Mouse (Mus musculus): ENCODE measurements around the gene Itga4. TPM values are rescaled to one million over a fixed set of nuclear protein-coding genes. Genes with fewer than 3 reads are reported as not detected.

Itga4 gene
- total and polyA plus RNA-seq, 3 experiments: 22.7 to 97.5 (median 48.9) TPM

DNA sequence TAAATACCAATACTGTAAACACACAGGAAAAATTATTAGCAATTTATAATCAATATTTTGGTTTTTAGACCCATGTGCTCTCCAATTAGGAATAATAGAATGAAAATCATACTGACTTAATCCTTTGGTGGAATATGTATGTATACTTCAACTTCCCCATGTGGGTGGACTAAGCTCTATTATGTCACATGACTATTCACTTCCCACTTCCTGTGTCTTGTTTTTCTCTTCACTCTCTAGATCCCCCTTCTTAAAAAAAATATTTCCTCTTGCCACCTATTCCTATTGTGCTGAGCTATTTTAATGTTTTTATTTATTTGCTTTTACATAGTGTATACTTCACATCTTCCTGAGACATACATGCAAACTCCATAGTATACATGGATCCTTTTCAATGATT is 47.2 kb downstream of the Itga4 start:
- no peak overlapping the region for H3K27ac ChIP-seq (ENCODE audit: control insufficient read depth, low read depth, low read length)
- TF ChIP-seq ZC3H11A (IDR thresholded peaks at IDR 0.05; ENCODE audit: low read depth, low read length) (no peak), NRF1 (IDR thresholded peaks at IDR 0.05; ENCODE audit: insufficient read depth, low read depth, low read length, poor library complexity, severe bottlenecking) (no peak), USF2 (IDR thresholded peaks at IDR 0.05; ENCODE audit: borderline replicate concordance in 1 of 2, insufficient read depth in 1 of 2, low read depth in 1 of 2, low read length in 2 of 2) (0 out of 4 replicates have a peak, but pooled peaks of 1 of the 2 experiments have one; percentile 13), RCOR1 (IDR thresholded peaks at IDR 0.05; ENCODE audit: low read depth, low read length) (no peak), ZKSCAN1 (IDR thresholded peaks at IDR 0.05; ENCODE audit: low read depth, low read length) (no peak), EP300 (IDR thresholded peaks at IDR 0.05; ENCODE audit: low read depth in 1 of 2, low read length in 2 of 2) (no peak), USF1 (IDR thresholded peaks at IDR 0.05; ENCODE audit: low read depth, low read length) (peak; percentile 72; the same call in 1 of the 2 replicates)
- peaks cover 0 to 51% of the 10 kb centered on the region in 2 experiments; a peak in 3 of 4 replicates for H3K36me3 ChIP-seq (ENCODE audit: control insufficient read depth in 1 of 2, insufficient read depth in 2 of 2, low read length in 2 of 2)
- H3K27me3 ChIP-seq (ENCODE audit: control insufficient read depth in 1 of 2, insufficient read depth in 2 of 2, low read length in 2 of 2): no peaks in the 10 kb centered on the region
- H3K4me1 ChIP-seq (ENCODE audit: control insufficient read depth in 1 of 2, insufficient read depth in 2 of 2, low read length in 2 of 2): no peaks in the 10 kb centered on the region
- no peaks in the 10 kb centered on the region for H3K9me3 ChIP-seq (replicated peaks; ENCODE audit: insufficient read depth, low read length)
- DNase-seq (ENCODE audit: low read depth, low spot score): peak; percentile 30
- no peaks in the 10 kb centered on the region for H3K79me2 ChIP-seq (ENCODE audit: control insufficient read depth, insufficient read depth, low read length, poor library complexity)
- no peak overlapping the region for H3K4me3 ChIP-seq (ENCODE audit: control insufficient read depth in 1 of 2, insufficient read depth in 1 of 2, low read depth in 2 of 2, low read length in 2 of 2)
- H3K9ac ChIP-seq (ENCODE audit: control insufficient read depth, low read depth, low read length, poor library complexity, severe bottlenecking): no peak overlapping the region

- no peak overlapping the region for H3K27ac ChIP-seq (ENCODE audit: control insufficient read depth, low read depth, low read length)
- no peak overlapping the region for H3K4me3 ChIP-seq (ENCODE audit: control insufficient read depth in 1 of 2, insufficient read depth in 1 of 2, low read depth in 2 of 2, low read length in 2 of 2)
- no peaks in the 10 kb centered on the region for H3K27me3 ChIP-seq (ENCODE audit: control insufficient read depth in 1 of 2, insufficient read depth in 2 of 2, low read length in 2 of 2)
- no peaks in the 10 kb centered on the region for H3K4me1 ChIP-seq (ENCODE audit: control insufficient read depth in 1 of 2, insufficient read depth in 2 of 2, low read length in 2 of 2)
- TF ChIP-seq HCFC1 (IDR thresholded peaks at IDR 0.05; ENCODE audit: low read depth, low read length): no peak
- no peak for TF ChIP-seq ZMIZ1 (IDR thresholded peaks at IDR 0.05; ENCODE audit: low read depth, low read length)
- no peak for TF ChIP-seq POLR2A (IDR thresholded peaks at IDR 0.05; ENCODE audit: control insufficient read depth in 1 of 2, insufficient read depth in 1 of 2, low read depth in 1 of 2, low read length in 2 of 2, poor library complexity in 1 of 2)
- TF ChIP-seq ELF1 (IDR thresholded peaks at IDR 0.05; ENCODE audit: low read depth, low read length): no peak
- no peak for TF ChIP-seq E2F4 (IDR thresholded peaks at IDR 0.05; ENCODE audit: borderline replicate concordance, low read depth, low read length)
- no peak for TF ChIP-seq POLR2AphosphoS5 (IDR thresholded peaks at IDR 0.05; ENCODE audit: borderline replicate concordance, low read depth, low read length)
- no peak for TF ChIP-seq ZC3H11A (IDR thresholded peaks at IDR 0.05; ENCODE audit: low read depth, low read length)
- no peak for TF ChIP-seq SIN3A (IDR thresholded peaks at IDR 0.05; ENCODE audit: low read length)
- TF ChIP-seq MYB (IDR thresholded peaks at IDR 0.05; ENCODE audit: low read depth, low read length): no peak
- no peak for TF ChIP-seq MEF2A (IDR thresholded peaks at IDR 0.05; ENCODE audit: extremely low read depth, insufficient replicate concordance, low read depth, low read length, poor library complexity, severe bottlenecking)
- TF ChIP-seq TCF12 (IDR thresholded peaks at IDR 0.05; ENCODE audit: low read depth, low read length): no peak
- no peak for TF ChIP-seq MXI1 (IDR thresholded peaks at IDR 0.05; ENCODE audit: low read depth, low read length)
- no peak for TF ChIP-seq USF2 (IDR thresholded peaks at IDR 0.05; ENCODE audit: borderline replicate concordance in 1 of 2, insufficient read depth in 1 of 2, low read depth in 1 of 2, low read length in 2 of 2)
- TF ChIP-seq MAZ (IDR thresholded peaks at IDR 0.05; ENCODE audit: low read depth, low read length): no peak
- no peak for TF ChIP-seq NRF1 (IDR thresholded peaks at IDR 0.05; ENCODE audit: insufficient read depth, low read depth, low read length, poor library complexity, severe bottlenecking)
- no peaks in the 10 kb centered on the region for H3K9me3 ChIP-seq (replicated peaks; ENCODE audit: insufficient read depth, low read length)
- H3K79me2 ChIP-seq (ENCODE audit: control insufficient read depth, insufficient read depth, low read length, poor library complexity): no peaks in the 10 kb centered on the region
- H3K36me3 ChIP-seq (ENCODE audit: control insufficient read depth in 1 of 2, insufficient read depth in 2 of 2, low read length in 2 of 2): peaks cover 0 to 58% of the 10 kb centered on the region in 2 experiments; a peak in 3 of 4 replicates
- DNase-seq (ENCODE audit: low read depth, low spot score): no peak
- no peak overlapping the region for H3K9ac ChIP-seq (ENCODE audit: control insufficient read depth, low read depth, low read length, poor library complexity, severe bottlenecking)
Measured at GRCm38 (mm10) chr2:79307549-79307948, 52.3 kb downstream of the Itga4 start.

Measured in MEL (cell line).